Mouse (Mus musculus) kidney, adult 2 months (tissue): Measurements from ENCODE around the gene Rgs12. TPM values are rescaled to one million over a fixed set of nuclear protein-coding genes. Genes with fewer than 3 reads are reported as not detected.

ENCODE experiments used
- DNase-seq: peaks from one replicate; pipeline ENCODE4 v3.0.0; 2021
- H3K27ac ChIP-seq: fragments of 200-500 bp; 2 replicates; pipeline ENCODE4 v1.5.1; 2012; ENCODE audit warnings: low read depth, low read length, control low read depth, inconsistent platforms; ENCODE audit not compliant: insufficient read depth
- H3K27me3 ChIP-seq: fragments of 200-500 bp; replicated peaks from 2 replicates; pipeline ENCODE4 v1.6.1; 2012; ENCODE audit warnings: mild to moderate bottlenecking, moderate library complexity, low read length, inconsistent platforms; ENCODE audit not compliant: control insufficient read depth, insufficient read depth
- H3K36me3 ChIP-seq: fragments of 200-500 bp; 2 replicates; pipeline ENCODE4 v1.6.1; 2012; ENCODE audit warnings: mild to moderate bottlenecking, moderate library complexity, low read length, inconsistent platforms; ENCODE audit not compliant: control insufficient read depth, insufficient read depth
- H3K4me1 ChIP-seq: fragments of 200-500 bp; 2 replicates; pipeline ENCODE4 v1.6.1; 2011; ENCODE audit warnings: low read length; ENCODE audit not compliant: control insufficient read depth, insufficient read depth
- H3K4me3 ChIP-seq: fragments of 200-500 bp; 2 replicates; pipeline ENCODE4 v1.5.1; 2011; ENCODE audit warnings: mild to moderate bottlenecking, low read depth, low read length, control low read depth; ENCODE audit not compliant: insufficient read depth
- CTCF ChIP-seq: fragments of 200-500 bp; conservative IDR thresholded peaks from 2 replicates; pipeline ENCODE4 v1.5.1; 2011; ENCODE audit warnings: low read depth, mild to moderate bottlenecking, control low read depth, low read length, moderate library complexity, mixed read lengths; ENCODE audit not compliant: insufficient read depth, insufficient read length
- POLR2A ChIP-seq: fragments of 200-500 bp; IDR thresholded peaks from one replicate; pipeline ENCODE4 v1.6.1; 2011; ENCODE audit warnings: low read depth, low read length, control low read depth
- WGBS: fragments of 180-500 bp; shearing (Covaris S2); methylation state at CpG from one replicate; pipeline ENCODE4 v1.1.7; 2018; 5-methylcytosine and 5-hydroxymethylcytosine counted together
- polyA plus RNA-seq: library from polyadenylated mRNA; depleted of rRNA; stranded (reverse); fragments of >200 nt; gene quantifications from 2 replicates; pipeline ENCODE4 v1.2.3, GENCODE M21; 2012

The Rgs12 gene
- polyA plus RNA-seq, 1 experiment, result 20.7 TPM

DNA sequence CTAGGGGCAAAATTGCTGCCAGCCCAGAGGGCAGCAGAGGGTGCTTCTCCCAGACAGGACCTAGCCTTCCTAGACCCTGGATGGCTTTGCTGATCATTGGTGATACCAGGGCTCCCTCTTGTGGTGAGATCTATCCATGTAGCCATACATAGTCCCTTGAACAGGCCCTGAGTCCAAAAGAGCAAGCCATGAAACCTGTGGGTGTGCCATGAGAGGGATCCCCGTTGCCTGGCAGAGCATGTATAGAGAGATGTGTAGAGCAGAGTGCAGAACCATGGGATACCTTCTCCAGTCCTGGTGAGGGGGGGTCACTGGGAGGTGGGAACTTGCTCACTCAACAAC lies 93.8 kb downstream of the Rgs12 start:
- TF ChIP-seq POLR2A (no peak), CTCF (peak; percentile 95)
- 9% methylated on average over 1 of the region's 1 CpGs for WGBS

DNA sequence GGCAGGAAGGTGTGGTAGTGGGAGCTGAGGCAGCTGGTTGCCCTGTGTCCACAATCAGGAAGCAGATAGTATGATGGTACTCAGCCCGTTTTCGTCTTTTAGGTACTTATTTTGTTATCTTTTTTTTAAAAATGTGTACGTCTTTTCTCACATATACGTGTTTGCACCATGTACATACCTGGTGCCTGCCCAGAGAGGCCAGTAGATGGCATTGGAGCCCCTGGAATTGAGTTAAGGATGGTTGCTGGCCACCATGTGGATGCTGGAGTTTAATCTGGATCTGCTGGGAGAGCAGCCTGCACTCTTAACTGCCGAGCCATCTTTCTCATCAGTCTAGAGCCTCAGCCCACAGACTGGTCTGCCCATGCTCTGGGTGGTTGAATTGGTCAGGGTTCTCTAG lies 101.3 kb downstream of the Rgs12 start:
- DNase-seq, result no peak
- Histone ChIP-seq H3K36me3 (no peaks in the 10 kb centered on the region), H3K4me3 (no peak overlapping the region), H3K4me1 (no peaks in the 10 kb centered on the region), H3K27me3 (no peaks in the 10 kb centered on the region), H3K27ac (no peak overlapping the region)
- TF ChIP-seq CTCF (peak; percentile 36; the same call in 1 of the 2 replicates), POLR2A (no peak)
- 78% methylated on average over 5 of the region's 5 CpGs for WGBS

More for the DNA sequence above, 93.8 kb downstream of the Rgs12 start:
- Histone ChIP-seq H3K36me3 (no peaks in the 10 kb centered on the region), H3K4me1 (peaks cover 8% of the 10 kb centered on the region), H3K27me3 (no peaks in the 10 kb centered on the region), H3K4me3 (no peak overlapping the region), H3K27ac (no peak overlapping the region)
- peak; percentile 91 for DNase-seq

DNA sequence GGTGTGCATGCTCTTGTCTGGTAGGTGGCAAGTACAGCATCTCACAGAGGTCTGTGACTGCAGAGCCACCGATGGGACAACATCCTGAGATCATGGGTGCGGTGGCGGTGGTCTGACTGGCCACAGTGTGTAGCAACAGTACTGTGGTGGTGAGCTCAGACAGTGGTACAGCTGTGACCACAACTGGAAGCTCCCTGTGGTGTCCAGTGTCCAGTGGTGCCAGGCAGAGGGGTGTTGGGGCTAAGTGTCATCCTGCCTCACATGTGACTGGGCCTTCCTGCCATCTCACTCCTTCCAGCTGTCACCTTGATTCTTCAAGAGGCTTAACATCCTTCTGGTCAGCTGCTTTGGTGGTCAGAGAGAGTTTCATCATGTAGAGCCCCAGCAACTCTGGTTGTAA lies 105.4 kb downstream of the Rgs12 start:
- DNase-seq, result no peak
- Histone ChIP-seq H3K36me3 (no peaks in the 10 kb centered on the region), H3K4me3 (no peak overlapping the region), H3K27me3 (no peaks in the 10 kb centered on the region), H3K4me1 (peaks cover 5% of the 10 kb centered on the region; the same call in 1 of the 2 replicates), H3K27ac (no peak overlapping the region)
- WGBS, result 90% methylated on average over 3 of the region's 3 CpGs
- TF ChIP-seq CTCF (no peak), POLR2A (no peak)

GRCm38 (mm10) chr5:35055076-35055475 lies 105.8 kb downstream of the Rgs12 start:
- WGBS, result 37% methylated on average over 12 of the region's 12 CpGs
- Histone ChIP-seq H3K27me3 (no peaks in the 10 kb centered on the region), H3K27ac (no peak overlapping the region), H3K4me3 (no peak overlapping the region), H3K4me1 (peaks cover 5% of the 10 kb centered on the region; the same call in 1 of the 2 replicates), H3K36me3 (no peaks in the 10 kb centered on the region)
- no peak for TF ChIP-seq CTCF
- TF ChIP-seq POLR2A, result no peak
- DNase-seq, result peak; percentile 41

DNA sequence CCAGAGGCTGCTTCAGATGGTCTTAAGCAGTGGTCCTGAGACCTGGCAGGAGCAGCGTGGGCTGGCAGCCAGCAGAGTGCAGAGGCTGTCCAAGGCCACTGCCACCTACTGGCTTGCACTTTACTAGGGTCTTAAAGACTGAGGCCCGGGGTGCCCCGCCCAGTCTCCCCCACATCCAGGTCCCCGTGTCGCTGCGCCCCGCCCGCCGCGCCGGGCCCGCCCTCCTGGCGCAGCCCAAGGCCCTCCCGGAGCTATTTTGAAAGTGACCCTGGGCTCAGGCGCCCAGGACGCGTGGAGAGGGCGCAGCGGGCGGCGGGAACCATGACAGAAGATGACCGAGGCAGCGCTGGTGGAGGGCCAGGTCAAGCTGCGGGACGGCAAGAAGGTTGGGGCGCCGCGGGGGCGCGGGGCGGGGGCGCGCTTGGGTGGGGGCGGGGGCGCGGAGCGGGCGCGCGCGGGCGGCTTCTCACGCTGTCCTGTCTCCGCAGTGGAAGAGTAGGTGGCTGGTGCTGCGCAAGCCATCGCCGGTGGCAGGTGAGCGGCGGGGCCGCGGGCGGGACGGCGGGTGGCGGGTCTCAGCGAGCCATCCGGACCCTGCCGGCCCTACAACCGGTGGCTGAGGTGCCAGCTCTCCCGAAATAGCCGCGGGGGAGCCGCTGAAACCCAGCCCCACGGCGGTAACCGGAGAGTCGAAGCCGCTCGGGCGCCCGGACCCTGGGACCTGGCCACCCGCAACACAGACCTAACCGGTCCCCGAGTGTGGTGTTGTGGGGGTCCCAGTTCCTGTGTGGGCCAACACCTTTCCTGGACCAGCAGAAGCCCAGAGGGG lies 107.6 kb downstream of the Rgs12 start, which contains the start of gene Dok7:
Dok7 (plus strand) TSS at position 163 of the 829 bp plus-strand sequence.
- no peaks in the 10 kb centered on the region for H3K36me3 ChIP-seq
- TF ChIP-seq CTCF (no peak), POLR2A (no peak)
- 2% methylated on average over 72 of the region's 74 CpGs for WGBS
- peak within 1 kb of the TSS; percentile 43 for H3K4me3 ChIP-seq
- H3K27me3 ChIP-seq, result no peaks in the 10 kb centered on the region
- DNase-seq, result peak; percentile 49
- no peak within 1 kb of the TSS for H3K27ac ChIP-seq
- peaks cover 5% of the 10 kb centered on the region; the same call in 1 of the 2 replicates for H3K4me1 ChIP-seq

GRCm38 (mm10) chr5:35057582-35057981 lies 108.3 kb downstream of the Rgs12 start:
- H3K27ac ChIP-seq, result no peak overlapping the region
- 41% methylated on average over 4 of the region's 4 CpGs for WGBS

GRCm38 (mm10) chr5:35058216-35058615 lies 109.0 kb downstream of the Rgs12 start:
- Histone ChIP-seq H3K4me3 (no peak overlapping the region), H3K36me3 (no peaks in the 10 kb centered on the region)

More at GRCm38 (mm10) chr5:35057582-35057981, 108.3 kb downstream of the Rgs12 start:
- no peak for DNase-seq
- Histone ChIP-seq H3K36me3 (no peaks in the 10 kb centered on the region), H3K27me3 (no peaks in the 10 kb centered on the region), H3K4me3 (peak overlapping the region; percentile 43; the same call in 1 of the 2 replicates), H3K4me1 (peaks cover 5% of the 10 kb centered on the region; the same call in 1 of the 2 replicates)
- TF ChIP-seq POLR2A, result no peak
- TF ChIP-seq CTCF, result no peak

More at GRCm38 (mm10) chr5:35058216-35058615, 109.0 kb downstream of the Rgs12 start:
- no peak overlapping the region for H3K27ac ChIP-seq
- H3K27me3 ChIP-seq, result no peaks in the 10 kb centered on the region
- TF ChIP-seq CTCF (no peak), POLR2A (no peak)
- 73% methylated on average over 1 of the region's 1 CpGs for WGBS
- no peak for DNase-seq
- peaks cover 5% of the 10 kb centered on the region; the same call in 1 of the 2 replicates for H3K4me1 ChIP-seq
